Mouse (Mus musculus) lung, embryonic 15.5 days (tissue): ENCODE results near the gene Lgmn. TPM values are rescaled to one million over a fixed set of nuclear protein-coding genes. Genes with fewer than 3 reads are reported as not detected.
A peak's percentile ranks its signal among the peaks of the same experiment; 100 is the strongest.

Experiments used
- ATAC-seq: fragments of 200-750 bp; cut with Nextera tagmentation; 2 replicates; pipeline ENCODE4 v1.8.0; 2017; ENCODE audit warnings: moderate number of reproducible peaks, borderline replicate concordance; ENCODE audit not compliant: low FRiP score, low TSS enrichment; ENCODE audit errors: extremely low read depth
- H3K27ac ChIP-seq: fragments of 300-500 bp; sonication (generic); 2 replicates; pipeline ENCODE4 v1.5.1; 2015; ENCODE audit warnings: moderate library complexity, mild to moderate bottlenecking, inconsistent platforms
- H3K27me3 ChIP-seq: fragments of 300-500 bp; sonication (generic); 2 replicates; pipeline ENCODE4 v1.6.1; 2015; ENCODE audit warnings: inconsistent platforms
- H3K36me3 ChIP-seq: fragments of 300-500 bp; sonication (generic); 2 replicates; pipeline ENCODE4 v1.6.1; 2015; ENCODE audit warnings: inconsistent platforms
- H3K4me1 ChIP-seq: fragments of 300-500 bp; sonication (generic); 2 replicates; pipeline ENCODE4 v1.6.1; 2015; ENCODE audit warnings: inconsistent platforms
- H3K4me2 ChIP-seq: fragments of 300-500 bp; sonication (generic); 2 replicates; pipeline ENCODE4 v1.6.1; 2015; ENCODE audit warnings: inconsistent platforms, mild to moderate bottlenecking, moderate library complexity
- H3K4me3 ChIP-seq: fragments of 300-500 bp; sonication (generic); 2 replicates; pipeline ENCODE4 v1.5.1; 2015; ENCODE audit warnings: mild to moderate bottlenecking, inconsistent platforms
- H3K9ac ChIP-seq: fragments of 300-500 bp; sonication (generic); 2 replicates; pipeline ENCODE4 v1.6.1; 2015; ENCODE audit warnings: inconsistent platforms
- H3K9me3 ChIP-seq: fragments of 300-500 bp; sonication (generic); 2 replicates; pipeline ENCODE4 v1.6.1; 2016; ENCODE audit warnings: inconsistent platforms
- WGBS: fragments of 180-500 bp; shearing (Covaris S2); methylation state at CpG from one replicate; pipeline ENCODE4 v1.1.7; 2015; 5-methylcytosine and 5-hydroxymethylcytosine counted together
- polyA plus RNA-seq: library from polyadenylated mRNA; unstranded; fragments of >200 nt; fragmentation: Nextera tagmentation; extraction: Ambion mirVana; gene quantifications from 2 replicates; pipeline ENCODE4 v1.2.1, GENCODE M21; 2015

The Lgmn gene
- 115 and 127 TPM in 2 replicates for polyA plus RNA-seq

GRCm38 (mm10) chr12:102439632-102440023, at the start of gene Lgmn:
Lgmn (minus strand) TSS chr12:102439813.
- no peaks in the 10 kb centered on the region for H3K27me3 ChIP-seq
- H3K36me3 ChIP-seq = no peaks in the 10 kb centered on the region
- no peaks in the 10 kb centered on the region for H3K9me3 ChIP-seq
- H3K4me3 ChIP-seq = peak within 1 kb of the TSS; percentile 61
- ATAC-seq = peak; percentile 98
- no peak within 1 kb of the TSS for H3K27ac ChIP-seq
- peaks cover 25% of the 10 kb centered on the region for H3K4me1 ChIP-seq
- under 1% methylated on average over 28 of the region's 28 CpGs for WGBS
- peak within 1 kb of the TSS; percentile 62 for H3K4me2 ChIP-seq
- H3K9ac ChIP-seq = peak within 1 kb of the TSS; percentile 59

GRCm38 (mm10) chr12:102484946-102485345, 45.3 kb upstream of the Lgmn start:
- ATAC-seq = no peak
- H3K4me1 ChIP-seq = no peaks in the 10 kb centered on the region
- H3K4me2 ChIP-seq = no peak overlapping the region
- no peak overlapping the region for H3K4me3 ChIP-seq
- H3K36me3 ChIP-seq = peaks cover 72% of the 10 kb centered on the region
- no peak overlapping the region for H3K27ac ChIP-seq
- 58% methylated on average over 3 of the region's 3 CpGs for WGBS
- no peak overlapping the region for H3K9ac ChIP-seq
- H3K9me3 ChIP-seq = no peaks in the 10 kb centered on the region
- no peaks in the 10 kb centered on the region for H3K27me3 ChIP-seq

- 87% methylated on average over 4 of the region's 4 CpGs for WGBS
- H3K9me3 ChIP-seq = no peaks in the 10 kb centered on the region
- no peak for ATAC-seq
- H3K27me3 ChIP-seq = no peaks in the 10 kb centered on the region
- no peak overlapping the region for H3K27ac ChIP-seq
- peaks cover 67% of the 10 kb centered on the region for H3K36me3 ChIP-seq
- no peak overlapping the region for H3K4me2 ChIP-seq
- H3K4me3 ChIP-seq = no peak overlapping the region
- no peak overlapping the region for H3K9ac ChIP-seq
- H3K4me1 ChIP-seq = no peaks in the 10 kb centered on the region
These were observed 40.9 kb upstream of the Lgmn start for GRCm38 (mm10) chr12:102480481-102480880.

GRCm38 (mm10) chr12:102474411-102474810, 34.8 kb upstream of the Lgmn start:
- no peak for ATAC-seq
- no peak overlapping the region for H3K27ac ChIP-seq
- peaks cover 9% of the 10 kb centered on the region for H3K4me1 ChIP-seq
- no peak overlapping the region for H3K4me2 ChIP-seq
- H3K4me3 ChIP-seq = no peak overlapping the region
- H3K27me3 ChIP-seq = no peaks in the 10 kb centered on the region
- peaks cover 45% of the 10 kb centered on the region for H3K36me3 ChIP-seq
- H3K9ac ChIP-seq = no peak overlapping the region
- WGBS = 92% methylated on average over 7 of the region's 7 CpGs
- H3K9me3 ChIP-seq = no peaks in the 10 kb centered on the region

- no peaks in the 10 kb centered on the region for H3K27me3 ChIP-seq
- peak within 1 kb of the TSS; percentile 84 for H3K4me3 ChIP-seq
- peak within 1 kb of the TSS; percentile 49 for H3K27ac ChIP-seq
- peaks cover 9% of the 10 kb centered on the region for H3K4me1 ChIP-seq
- H3K9me3 ChIP-seq = no peaks in the 10 kb centered on the region
- WGBS = under 1% methylated on average over 86 of the region's 86 CpGs
- ATAC-seq = peak; percentile 99
- H3K36me3 ChIP-seq = peaks cover 17% of the 10 kb centered on the region
- peak within 1 kb of the TSS; percentile 87 for H3K9ac ChIP-seq
- H3K4me2 ChIP-seq = peak within 1 kb of the TSS; percentile 85
These were observed 29.5 kb upstream of the Lgmn start, which contains the start of gene Golga5 for GRCm38 (mm10) chr12:102468894-102469764. Golga5 (plus strand) TSS chr12:102469135.

GRCm38 (mm10) chr12:102468136-102468535, 28.5 kb upstream of the Lgmn start:
- no peaks in the 10 kb centered on the region for H3K9me3 ChIP-seq
- ATAC-seq = no peak
- no peak overlapping the region for H3K9ac ChIP-seq
- WGBS = 89% methylated on average over 1 of the region's 1 CpGs
- no peak overlapping the region for H3K4me2 ChIP-seq
- H3K27me3 ChIP-seq = no peaks in the 10 kb centered on the region
- H3K4me3 ChIP-seq = no peak overlapping the region
- peaks cover 9% of the 10 kb centered on the region for H3K4me1 ChIP-seq
- peaks cover 13% of the 10 kb centered on the region for H3K36me3 ChIP-seq
- H3K27ac ChIP-seq = no peak overlapping the region

- Histone ChIP-seq H3K27me3 (no peaks in the 10 kb centered on the region), H3K4me1 (no peaks in the 10 kb centered on the region; the same call in 1 of the 2 replicates), H3K27ac (no peak overlapping the region), H3K9ac (no peak overlapping the region), H3K4me3 (no peak overlapping the region), H3K9me3 (no peaks in the 10 kb centered on the region), H3K4me2 (no peak overlapping the region), H3K36me3 (no peaks in the 10 kb centered on the region)
- ATAC-seq = no peak
- 51% methylated on average over 4 of the region's 4 CpGs for WGBS
These were observed 25.0 kb upstream of the Lgmn start for GRCm38 (mm10) chr12:102464650-102465049.

- H3K9ac ChIP-seq = no peak overlapping the region
- H3K9me3 ChIP-seq = no peaks in the 10 kb centered on the region
- H3K27ac ChIP-seq = no peak overlapping the region
- no peaks in the 10 kb centered on the region for H3K36me3 ChIP-seq
- no peak for ATAC-seq
- H3K27me3 ChIP-seq = no peaks in the 10 kb centered on the region
- H3K4me3 ChIP-seq = no peak overlapping the region
- H3K4me1 ChIP-seq = no peaks in the 10 kb centered on the region
- WGBS = 49% methylated on average over 5 of the region's 5 CpGs
- H3K4me2 ChIP-seq = no peak overlapping the region
These were observed 21.6 kb upstream of the Lgmn start for GRCm38 (mm10) chr12:102461177-102461576.

GRCm38 (mm10) chr12:102460014-102460413, 20.4 kb upstream of the Lgmn start:
- 0 out of 2 replicates have a peak, but pooled peaks have one; percentile 28 for ATAC-seq
- Histone ChIP-seq H3K4me2 (no peak overlapping the region), H3K4me1 (no peaks in the 10 kb centered on the region), H3K4me3 (no peak overlapping the region), H3K27me3 (no peaks in the 10 kb centered on the region), H3K36me3 (no peaks in the 10 kb centered on the region), H3K27ac (no peak overlapping the region), H3K9me3 (no peaks in the 10 kb centered on the region), H3K9ac (no peak overlapping the region)
- WGBS = 52% methylated on average over 5 of the region's 5 CpGs

GRCm38 (mm10) chr12:102456467-102457193, 17.0 kb upstream of the Lgmn start:
- no peak for ATAC-seq
- H3K27ac ChIP-seq = no peak overlapping the region
- H3K9me3 ChIP-seq = no peaks in the 10 kb centered on the region
- H3K27me3 ChIP-seq = no peaks in the 10 kb centered on the region
- H3K4me3 ChIP-seq = no peak overlapping the region
- H3K9ac ChIP-seq = no peak overlapping the region
- 30% methylated on average over 7 of the region's 7 CpGs for WGBS
- H3K4me2 ChIP-seq = no peak overlapping the region
- no peaks in the 10 kb centered on the region for H3K4me1 ChIP-seq
- H3K36me3 ChIP-seq = no peaks in the 10 kb centered on the region

GRCm38 (mm10) chr12:102453581-102453980, 14.0 kb upstream of the Lgmn start:
- H3K9ac ChIP-seq = no peak overlapping the region
- H3K9me3 ChIP-seq = no peaks in the 10 kb centered on the region
- peaks cover 9% of the 10 kb centered on the region for H3K4me1 ChIP-seq
- H3K4me2 ChIP-seq = no peak overlapping the region
- ATAC-seq = no peak
- no peaks in the 10 kb centered on the region for H3K36me3 ChIP-seq
- 65% methylated on average over 6 of the region's 6 CpGs for WGBS
- H3K27ac ChIP-seq = no peak overlapping the region
- H3K27me3 ChIP-seq = no peaks in the 10 kb centered on the region
- H3K4me3 ChIP-seq = no peak overlapping the region
